Mouse (Mus musculus): ENCODE measurements around the gene 1700029P11Rik.

DNA sequence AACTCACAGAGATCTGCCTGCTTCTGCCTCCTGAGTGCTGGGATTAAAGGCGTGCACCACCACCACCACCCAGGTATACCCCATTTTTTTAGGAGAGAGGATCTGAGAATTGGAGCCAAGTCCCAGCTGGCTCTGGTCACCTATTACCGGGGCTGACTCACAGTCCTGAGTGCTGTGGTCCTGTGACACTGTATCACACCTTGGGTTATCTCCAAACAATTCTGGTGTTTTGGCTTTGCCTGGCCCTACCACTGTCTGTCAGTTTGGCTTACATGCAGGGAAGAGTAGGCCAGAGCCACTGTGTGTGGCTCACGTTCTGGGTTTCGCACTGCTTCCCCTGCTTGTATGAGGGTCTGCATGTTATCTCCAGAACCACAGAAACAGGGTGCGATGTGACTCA, 40.1 kb upstream of the 1700029P11Rik start:
- TF ChIP-seq POLR2A (IDR thresholded peaks at IDR 0.05; ENCODE audit: low read depth, low read length) (no peak), CTCF (IDR thresholded peaks at IDR 0.05; ENCODE audit: extremely low read depth, insufficient read length, insufficient replicate concordance, low read depth, low read length) (no peak)

All from small intestine, adult 2 months (tissue).